Mouse (Mus musculus) naive thymus-derived CD4-positive, alpha-beta T cell, adult 2 months (primary cell): ENCODE data around the gene Igf2bp2.

Experiments used
- DNase-seq: peaks from one replicate; pipeline ENCODE4 v3.0.0-alpha.2; 2011; ENCODE audit warnings: low read depth

Igf2bp2 gene

DNA sequence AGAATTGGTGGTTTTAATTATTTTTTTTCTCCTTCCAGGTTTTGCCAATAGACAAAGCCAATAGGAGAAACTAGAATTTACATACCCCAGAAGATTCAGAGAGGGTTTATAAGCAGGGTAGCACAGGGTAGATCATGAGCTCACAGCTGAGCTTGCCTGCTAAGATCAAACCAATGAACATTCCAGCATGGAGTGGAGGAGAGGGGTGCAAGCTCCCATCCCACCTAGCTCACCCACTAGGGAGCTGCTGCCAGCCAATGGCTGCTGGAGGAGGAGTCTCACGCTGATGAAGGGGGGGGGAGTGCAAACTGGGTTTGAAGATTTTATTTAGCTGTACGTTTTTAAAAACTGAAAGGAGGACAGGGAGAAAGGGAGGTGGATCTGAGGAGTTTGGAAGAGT lies 14.0 kb downstream of the Igf2bp2 start:
- DNase-seq: no peak

DNA sequence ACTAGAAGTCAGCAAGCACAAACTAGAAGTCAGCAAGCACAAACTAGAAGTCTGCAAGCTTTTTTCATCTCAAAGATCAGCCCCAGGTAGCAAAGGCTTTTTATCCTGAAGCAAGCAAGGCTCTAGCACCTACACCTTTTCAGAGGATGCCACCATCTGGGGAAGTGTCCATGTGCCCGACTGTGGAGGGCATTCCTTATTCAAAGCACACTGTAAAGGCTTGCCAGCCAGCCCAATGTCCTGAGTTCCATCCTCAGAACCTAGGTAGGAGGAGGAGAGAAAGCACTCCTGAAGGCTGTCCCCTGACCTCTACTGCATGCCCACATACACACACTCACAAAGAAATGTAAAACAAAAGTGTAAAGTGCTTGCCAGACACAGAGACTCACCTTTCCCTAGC lies 16.0 kb downstream of the Igf2bp2 start:
- no peak for DNase-seq

- no peak for DNase-seq
Measured at GRCm38 (mm10) chr16:22146071-22146470, 17.0 kb downstream of the Igf2bp2 start.

DNA sequence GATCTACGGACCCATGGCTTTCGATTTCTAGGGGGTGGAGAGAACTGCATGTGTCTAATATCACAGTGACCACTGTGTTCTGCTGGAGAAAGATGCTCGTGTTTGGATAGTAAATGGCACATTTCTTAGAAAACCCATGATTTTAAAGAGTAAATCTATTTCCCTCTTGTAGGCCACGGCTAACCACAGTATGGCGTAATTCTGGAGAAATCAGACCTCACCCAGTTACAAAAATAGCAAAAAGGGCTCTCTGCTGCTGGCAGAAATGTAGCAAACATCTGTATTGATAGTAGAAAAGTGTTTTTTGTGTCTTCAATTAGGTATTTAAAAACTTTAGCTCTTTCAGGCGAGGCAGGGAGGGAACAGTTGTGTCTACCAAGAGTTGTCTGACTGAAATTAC lies 18.6 kb downstream of the Igf2bp2 start:
- no peak for DNase-seq

GRCm38 (mm10) chr16:22140861-22141260 lies 22.2 kb downstream of the Igf2bp2 start:
- DNase-seq: no peak

- DNase-seq: no peak
Measured at GRCm38 (mm10) chr16:22139821-22140220, 23.3 kb downstream of the Igf2bp2 start.

- DNase-seq: no peak
Measured at GRCm38 (mm10) chr16:22136198-22136597, 26.9 kb downstream of the Igf2bp2 start.

DNA sequence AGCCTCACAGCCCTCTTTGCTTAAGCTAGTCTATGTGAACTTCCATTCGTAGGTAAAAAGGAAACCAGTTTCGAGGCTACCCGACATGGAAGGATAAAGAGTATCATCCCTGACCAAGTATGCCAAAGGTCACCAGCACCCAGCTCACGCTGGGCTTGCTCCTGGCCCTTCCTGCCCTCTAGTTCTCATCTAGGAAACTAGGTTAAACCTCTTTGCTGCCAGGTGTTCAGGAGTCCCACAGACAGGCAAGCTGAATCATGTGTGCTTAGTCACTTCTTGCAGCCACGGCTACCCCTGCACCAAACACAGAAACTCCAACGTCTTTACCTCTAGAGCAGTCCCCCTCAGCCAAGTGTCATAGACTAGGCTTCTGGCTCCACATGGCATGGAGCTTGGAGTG lies 31.8 kb downstream of the Igf2bp2 start:
- no peak for DNase-seq

GRCm38 (mm10) chr16:22129511-22129910 lies 33.6 kb downstream of the Igf2bp2 start:
- no peak for DNase-seq

DNA sequence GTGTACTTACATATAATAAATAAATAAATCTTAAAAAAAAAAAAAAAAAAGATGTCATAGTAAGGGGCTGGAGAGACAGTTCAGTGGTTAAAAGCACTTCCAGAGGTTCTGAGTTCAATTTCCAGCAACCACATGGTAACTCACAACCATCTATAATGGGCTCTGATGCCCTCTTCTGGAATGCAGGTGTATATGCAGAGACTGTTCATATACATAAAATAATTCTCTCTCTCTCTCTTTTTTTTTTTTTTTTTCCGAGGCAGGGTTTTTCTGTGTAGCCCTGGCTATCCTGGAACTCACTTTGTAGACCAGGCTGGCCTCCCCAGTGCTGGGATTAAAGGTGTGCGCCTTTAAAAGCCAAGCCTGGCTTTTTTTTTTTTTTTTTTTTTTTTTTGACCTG lies 34.5 kb downstream of the Igf2bp2 start:
- no peak for DNase-seq

- peak; percentile 13 for DNase-seq
Measured at GRCm38 (mm10) chr16:22127806-22128205, 35.3 kb downstream of the Igf2bp2 start.

- no peak for DNase-seq
Measured at GRCm38 (mm10) chr16:22126936-22127335, 36.2 kb downstream of the Igf2bp2 start.

DNA sequence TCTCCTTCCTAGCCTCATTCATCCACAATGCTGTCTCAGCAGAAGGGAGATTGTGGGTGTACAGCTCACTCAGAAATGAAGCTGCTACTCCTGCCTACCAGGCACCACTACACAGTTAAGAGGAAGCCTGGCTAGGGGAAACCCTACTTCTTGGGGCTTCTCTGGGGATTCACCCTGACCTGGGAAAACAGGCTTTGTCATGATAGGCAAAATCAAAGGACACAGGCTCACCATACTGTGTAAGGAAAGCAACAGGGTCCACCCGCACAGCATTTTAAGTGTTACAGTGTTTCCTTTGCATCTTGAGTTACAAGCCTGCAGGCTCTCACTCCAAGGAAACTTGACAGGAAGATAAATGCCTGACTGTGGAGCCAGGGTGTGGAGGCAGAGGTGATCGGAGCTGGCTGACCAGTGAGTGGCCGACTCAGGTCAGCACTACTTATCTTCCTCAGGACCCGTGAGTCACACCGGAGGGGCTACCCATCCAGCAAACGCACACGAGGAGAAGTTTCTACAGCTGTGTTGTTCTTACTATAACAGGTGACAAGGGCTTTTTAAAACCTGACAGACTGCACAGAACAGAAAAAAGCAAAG lies 38.7 kb downstream of the Igf2bp2 start:
- no peak for DNase-seq

- peak; percentile 74 for DNase-seq
Measured at GRCm38 (mm10) chr16:22123658-22124057, 39.4 kb downstream of the Igf2bp2 start.

DNA sequence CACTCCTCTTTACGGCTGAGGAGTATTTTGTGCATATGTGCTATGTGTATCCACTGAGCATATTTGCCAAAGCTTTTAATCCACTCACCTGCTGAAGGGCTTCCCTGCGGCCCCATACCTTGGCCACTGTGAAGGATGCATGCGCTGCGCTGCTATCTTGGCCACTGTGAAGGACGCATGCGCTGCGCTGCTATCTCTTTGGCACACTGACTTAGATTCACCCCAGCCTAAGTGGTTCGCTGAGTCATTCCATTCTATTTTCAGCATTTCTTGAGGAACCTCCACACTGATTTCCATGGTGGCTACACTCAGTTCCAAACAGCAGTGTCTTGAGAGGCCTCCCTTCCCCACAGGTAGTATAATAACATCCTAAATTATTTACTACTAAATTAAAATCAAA lies 42.0 kb downstream of the Igf2bp2 start:
- DNase-seq: no peak

DNA sequence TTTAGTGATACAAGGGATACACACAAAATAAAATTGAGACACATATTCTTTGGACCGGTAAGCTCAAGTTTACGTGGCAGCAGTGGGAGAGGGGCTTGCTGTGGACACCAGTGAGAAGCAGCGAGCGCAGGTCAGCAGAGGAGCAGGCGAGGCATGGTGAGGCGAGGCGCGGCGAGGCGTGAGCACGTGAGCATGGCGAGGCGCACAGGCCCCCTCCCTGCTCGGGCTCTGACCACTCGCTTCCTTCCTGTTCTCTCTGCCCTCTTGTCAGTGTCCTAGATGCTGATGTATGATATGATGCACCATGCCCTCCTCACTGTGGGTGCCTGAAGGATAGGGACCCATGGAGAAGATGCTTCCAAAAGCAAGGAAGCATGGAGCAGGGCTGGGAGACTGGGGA lies 43.6 kb downstream of the Igf2bp2 start:
- DNase-seq: no peak

GRCm38 (mm10) chr16:22118716-22119501 lies 44.2 kb downstream of the Igf2bp2 start:
- DNase-seq: peak; percentile 57

DNA sequence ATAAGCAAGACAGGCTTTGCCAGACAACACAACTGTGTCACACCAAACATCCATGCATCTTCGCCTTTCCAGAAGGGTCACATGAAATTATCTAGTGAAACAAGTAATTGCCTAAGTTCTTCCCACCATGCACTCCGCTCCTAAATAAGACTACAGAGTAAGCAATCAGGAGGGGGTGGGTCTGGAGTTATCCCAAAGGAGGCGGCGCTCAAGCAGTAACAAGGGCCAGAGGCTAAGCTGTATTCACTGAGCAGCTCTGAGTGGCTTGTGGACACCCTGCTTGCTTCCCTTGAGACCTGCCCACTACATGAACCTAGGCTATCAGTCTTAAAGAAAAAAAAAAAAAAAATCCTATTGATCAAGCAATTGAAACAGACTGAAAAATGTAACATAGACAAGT lies 44.9 kb downstream of the Igf2bp2 start:
- DNase-seq: no peak

DNA sequence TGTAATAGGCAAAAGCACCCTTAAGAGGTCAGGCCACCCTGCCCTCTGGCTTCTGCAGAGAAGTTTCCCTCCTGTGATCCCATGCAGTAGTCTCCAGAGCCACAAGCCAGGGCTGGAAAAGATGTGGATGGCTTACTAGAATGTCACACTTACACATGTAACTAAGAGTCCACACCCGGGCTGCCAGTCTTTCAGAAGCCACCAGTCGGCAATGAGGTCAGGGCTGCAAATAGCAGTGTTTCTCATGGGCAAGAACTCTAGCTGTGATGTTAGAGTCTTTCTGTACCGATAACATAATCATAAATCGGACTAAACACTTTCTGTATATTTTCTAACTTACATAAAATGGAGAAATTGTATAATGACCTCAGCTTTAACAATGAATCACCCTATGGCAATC lies 46.4 kb downstream of the Igf2bp2 start:
- DNase-seq: no peak

- no peak for DNase-seq
Measured at GRCm38 (mm10) chr16:22116058-22116457, 47.0 kb downstream of the Igf2bp2 start.

- DNase-seq: no peak
Measured at GRCm38 (mm10) chr16:22110036-22110435, 53.1 kb downstream of the Igf2bp2 start.

- DNase-seq: no peak
Measured at GRCm38 (mm10) chr16:22109159-22109558, 53.9 kb downstream of the Igf2bp2 start.

GRCm38 (mm10) chr16:22107897-22108516 lies 55.1 kb downstream of the Igf2bp2 start:
- DNase-seq: peak; percentile 24
